ENCODE assay signal across 9 mouse cellular contexts in genomic region chr19:42325894-42326293, GRCm38 (mm10).
A peak's percentile ranks its signal among the peaks of the same experiment; 100 is the strongest.
DNase-seq lines count a peak whose midpoint lies in the region; ATAC-seq and TF ChIP-seq lines count a peak whose summit lies in the region.
"Had no signal": no experiment of that assay in that cellular context is flagged by ENCODE, and none has a peak within 500 bp of the region (broad histone marks: within the 10 kb centered on the region; RNA-seq: fewer than 3 reads in every experiment).

No protein-coding gene starts in this region.

- no peaks in the 10 kb centered on the region for H3K36me3 ChIP-seq in neural tube, embryonic 15.5 days
- no peaks in the 10 kb centered on the region for H3K36me3 ChIP-seq in limb, embryonic 11.5 days (ENCODE audit: control insufficient read depth, insufficient read depth, low read length)
- no peaks in the 10 kb centered on the region for H3K36me3 ChIP-seq in stomach, postnatal 0 days (ENCODE audit: control insufficient read depth, insufficient read depth, low read length)
- H3K36me3 ChIP-seq: limb, embryonic 15.5 days had no signal

- no peak for ATAC-seq in neural tube, embryonic 15.5 days (ENCODE audit: low FRiP score)
- peak; percentile 37; the same call in 1 of the 2 replicates for ATAC-seq in granulocyte monocyte progenitor cell, adult 5-6 weeks (replicated peaks; ENCODE audit: poor library complexity, severe bottlenecking)
- no peak for ATAC-seq in limb, embryonic 11.5 days (ENCODE audit: insufficient number of reproducible peaks, low FRiP score, low TSS enrichment, low read depth)
- no peak for ATAC-seq in stomach, postnatal 0 days (ENCODE audit: low FRiP score, low TSS enrichment)

- peak; percentile 74 for DNase-seq in neural tube, embryonic 10.5 days (ENCODE audit: extremely low spot score, low spot score)
- DNase-seq in adrenal gland, postnatal 14 days: peak; percentile 87
- peak; percentile 89 for DNase-seq in limb, embryonic 11.5 days (ENCODE audit: low spot score)
- DNase-seq in stomach, postnatal 0 days (ENCODE audit: low spot score): peak; percentile 69
- no peak for DNase-seq in cerebellum, adult 9-10 months
- no peak for DNase-seq in B cell, adult 2 months

- 0 out of 2 replicates have a peak, but pooled peaks cover 3% of the 10 kb centered on the region for H3K27me3 ChIP-seq in neural tube, embryonic 15.5 days (replicated peaks)
- no peaks in the 10 kb centered on the region for H3K27me3 ChIP-seq in limb, embryonic 11.5 days (ENCODE audit: control insufficient read depth, insufficient read depth, low read length)
- H3K27me3 ChIP-seq in stomach, postnatal 0 days (ENCODE audit: control insufficient read depth, insufficient read depth, low read length): no peaks in the 10 kb centered on the region

- 15% methylated on average over 11 of the region's 11 CpGs for WGBS in neural tube, embryonic 15.5 days
- WGBS in limb, embryonic 11.5 days: 5% methylated on average over 11 of the region's 11 CpGs
- WGBS in stomach, postnatal 0 days: 5% methylated on average over 11 of the region's 11 CpGs

- H3K4me1 ChIP-seq in neural tube, embryonic 15.5 days: peaks cover 7% of the 10 kb centered on the region
- no peaks in the 10 kb centered on the region for H3K4me1 ChIP-seq in limb, embryonic 11.5 days (ENCODE audit: control insufficient read depth, insufficient read depth, low read length)
- no peaks in the 10 kb centered on the region for H3K4me1 ChIP-seq in stomach, postnatal 0 days (replicated peaks; ENCODE audit: control insufficient read depth, insufficient read depth)
- H3K4me1 ChIP-seq: limb, embryonic 15.5 days had no signal

- no peaks in the 10 kb centered on the region for H3K9me3 ChIP-seq in neural tube, embryonic 15.5 days (replicated peaks)
- H3K9me3 ChIP-seq in limb, embryonic 11.5 days (ENCODE audit: control insufficient read depth, low read length): no peaks in the 10 kb centered on the region
- no peaks in the 10 kb centered on the region for H3K9me3 ChIP-seq in stomach, postnatal 0 days (ENCODE audit: control insufficient read depth, low read length)
- H3K9me3 ChIP-seq: limb, embryonic 15.5 days had no signal

- H3K4me3 ChIP-seq in neural tube, embryonic 15.5 days (replicated peaks): no peak overlapping the region
- H3K4me3 ChIP-seq in limb, embryonic 11.5 days (ENCODE audit: low read depth, low read length): no peak overlapping the region
- no peak overlapping the region for H3K4me3 ChIP-seq in stomach, postnatal 0 days (ENCODE audit: low read depth, low read length)
- H3K4me3 ChIP-seq: limb, embryonic 15.5 days had no signal

- H3K27ac ChIP-seq in neural tube, embryonic 15.5 days (replicated peaks): no peak overlapping the region
- H3K27ac ChIP-seq in limb, embryonic 11.5 days (replicated peaks; ENCODE audit: low read depth, low read length): no peak overlapping the region
- H3K27ac ChIP-seq in stomach, postnatal 0 days (replicated peaks): no peak overlapping the region
- H3K27ac ChIP-seq: limb, embryonic 15.5 days had no signal

- TF ChIP-seq CTCF in stomach, postnatal 0 days (IDR thresholded peaks at IDR 0.05; ENCODE audit: low read depth): no peak

- no peak overlapping the region for H3K9ac ChIP-seq in neural tube, embryonic 15.5 days (replicated peaks)
- no peak overlapping the region for H3K9ac ChIP-seq in limb, embryonic 11.5 days (ENCODE audit: low read length)
- H3K9ac ChIP-seq in stomach, postnatal 0 days (ENCODE audit: low read length): no peak overlapping the region
- H3K9ac ChIP-seq: limb, embryonic 15.5 days had no signal

- TF ChIP-seq EP300 in stomach, postnatal 0 days (optimal IDR thresholded peaks at IDR 0.05): no peak

- H3K4me2 ChIP-seq in neural tube, embryonic 15.5 days: no peak overlapping the region
- H3K4me2 ChIP-seq in limb, embryonic 11.5 days (ENCODE audit: low read depth, severe bottlenecking): no peak overlapping the region
- H3K4me2 ChIP-seq in stomach, postnatal 0 days (replicated peaks; ENCODE audit: low read depth): no peak overlapping the region
- H3K4me2 ChIP-seq: limb, embryonic 15.5 days had no signal

Comparison
In these comparisons a context has a peak if more than half of its experiments do, and no peak if none do; other contexts are left out.
1. DNase-seq: peak in neural tube, embryonic 10.5 days (single experiment), adrenal gland, postnatal 14 days (single experiment), limb, embryonic 11.5 days (single experiment) and stomach, postnatal 0 days (single experiment); none in cerebellum, adult 9-10 months (single experiment) and B cell, adult 2 months (0 of 2).